Mouse (Mus musculus): ENCODE data around the gene Tgm7. TPM values are rescaled to one million over a fixed set of nuclear protein-coding genes. Genes with fewer than 3 reads are reported as not detected.

The Tgm7 gene
- not detected in 2 replicates for polyA plus RNA-seq (2014; fragmentation: Nextera tagmentation; extraction: Ambion mirVana)

- no peaks in the 10 kb centered on the region for H3K9me3 ChIP-seq (ENCODE audit: control insufficient read depth, low read length)
- H3K27me3 ChIP-seq (replicated peaks; ENCODE audit: control insufficient read depth, insufficient read depth, low read length): no peaks in the 10 kb centered on the region
- no peak within 1 kb of the TSS for H3K27ac ChIP-seq (ENCODE audit: low read depth, low read length)
- no peak for ATAC-seq (replicated peaks; ENCODE audit: low FRiP score)
- 81% methylated on average over 4 of the region's 4 CpGs for WGBS
- no peak within 1 kb of the TSS for H3K4me2 ChIP-seq
- H3K4me1 ChIP-seq (replicated peaks; ENCODE audit: control insufficient read depth, insufficient read depth, low read length): no peaks in the 10 kb centered on the region
- H3K4me3 ChIP-seq (ENCODE audit: low read depth, low read length): no peak within 1 kb of the TSS
- no peaks in the 10 kb centered on the region for H3K36me3 ChIP-seq (ENCODE audit: control insufficient read depth, insufficient read depth, low read length)
- DNase-seq (ENCODE audit: low spot score): no peak
- H3K9ac ChIP-seq (ENCODE audit: low read depth, low read length): no peak within 1 kb of the TSS
Observed at GRCm38 (mm10) chr2:121109695-121110094, at the start of gene Tgm7. Gene Tgm7 (minus strand): TSS chr2:121109795.

- Histone ChIP-seq H3K4me2 (no peak overlapping the region), H3K4me3 (ENCODE audit: low read depth, low read length) (no peak overlapping the region), H3K4me1 (replicated peaks; ENCODE audit: control insufficient read depth, insufficient read depth, low read length) (no peaks in the 10 kb centered on the region), H3K27ac (ENCODE audit: low read depth, low read length) (no peak overlapping the region), H3K9ac (ENCODE audit: low read depth, low read length) (no peak overlapping the region), H3K36me3 (ENCODE audit: control insufficient read depth, insufficient read depth, low read length) (peaks cover 6% of the 10 kb centered on the region; the same call in 1 of the 2 replicates), H3K27me3 (replicated peaks; ENCODE audit: control insufficient read depth, insufficient read depth, low read length) (no peaks in the 10 kb centered on the region), H3K9me3 (ENCODE audit: control insufficient read depth, low read length) (no peaks in the 10 kb centered on the region)
- no peak for ATAC-seq (replicated peaks; ENCODE audit: low FRiP score)
- WGBS: 74% methylated on average over 3 of the region's 3 CpGs
- no peak for DNase-seq (ENCODE audit: low spot score)
Observed at GRCm38 (mm10) chr2:121153100-121153499, 43.5 kb upstream of the Tgm7 start.

- Histone ChIP-seq H3K36me3 (ENCODE audit: control insufficient read depth, insufficient read depth, low read length) (peaks cover 6% of the 10 kb centered on the region; the same call in 1 of the 2 replicates), H3K9me3 (ENCODE audit: control insufficient read depth, low read length) (no peaks in the 10 kb centered on the region), H3K4me3 (ENCODE audit: low read depth, low read length) (no peak overlapping the region), H3K9ac (ENCODE audit: low read depth, low read length) (no peak overlapping the region), H3K27me3 (replicated peaks; ENCODE audit: control insufficient read depth, insufficient read depth, low read length) (no peaks in the 10 kb centered on the region), H3K4me1 (replicated peaks; ENCODE audit: control insufficient read depth, insufficient read depth, low read length) (no peaks in the 10 kb centered on the region), H3K27ac (ENCODE audit: low read depth, low read length) (no peak overlapping the region), H3K4me2 (no peak overlapping the region)
- 69% methylated on average over 5 of the region's 5 CpGs for WGBS
- ATAC-seq (replicated peaks; ENCODE audit: low FRiP score) (no peak), DNase-seq (ENCODE audit: low spot score) (no peak)
Observed at GRCm38 (mm10) chr2:121149679-121150078, 40.1 kb upstream of the Tgm7 start.

- DNase-seq (ENCODE audit: low spot score): no peak
- H3K27ac ChIP-seq (ENCODE audit: low read depth, low read length): no peak overlapping the region
- H3K36me3 ChIP-seq (ENCODE audit: control insufficient read depth, insufficient read depth, low read length): peaks cover 14% of the 10 kb centered on the region
- peaks cover 20% of the 10 kb centered on the region for H3K4me1 ChIP-seq (replicated peaks; ENCODE audit: control insufficient read depth, insufficient read depth, low read length)
- H3K4me3 ChIP-seq (ENCODE audit: low read depth, low read length): no peak overlapping the region
- 50% methylated on average over 2 of the region's 2 CpGs for WGBS
- H3K9ac ChIP-seq (ENCODE audit: low read depth, low read length): no peak overlapping the region
- no peak for ATAC-seq (replicated peaks; ENCODE audit: low FRiP score)
- no peaks in the 10 kb centered on the region for H3K9me3 ChIP-seq (ENCODE audit: control insufficient read depth, low read length)
- no peaks in the 10 kb centered on the region for H3K27me3 ChIP-seq (replicated peaks; ENCODE audit: control insufficient read depth, insufficient read depth, low read length)
- no peak overlapping the region for H3K4me2 ChIP-seq
Observed at GRCm38 (mm10) chr2:121142415-121142814, 32.8 kb upstream of the Tgm7 start.

- no peak for DNase-seq (ENCODE audit: low spot score)
- Histone ChIP-seq H3K9me3 (ENCODE audit: control insufficient read depth, low read length) (no peaks in the 10 kb centered on the region), H3K4me3 (ENCODE audit: low read depth, low read length) (peak overlapping the region; percentile 78), H3K4me2 (peak overlapping the region; percentile 90), H3K4me1 (replicated peaks; ENCODE audit: control insufficient read depth, insufficient read depth, low read length) (peaks cover 20% of the 10 kb centered on the region), H3K27ac (ENCODE audit: low read depth, low read length) (peak overlapping the region; percentile 82), H3K36me3 (ENCODE audit: control insufficient read depth, insufficient read depth, low read length) (peaks cover 14% of the 10 kb centered on the region), H3K9ac (ENCODE audit: low read depth, low read length) (peak overlapping the region; percentile 92), H3K27me3 (replicated peaks; ENCODE audit: control insufficient read depth, insufficient read depth, low read length) (no peaks in the 10 kb centered on the region)
- no peak for ATAC-seq (replicated peaks; ENCODE audit: low FRiP score)
- 74% methylated on average over 16 of the region's 16 CpGs for WGBS
Observed at GRCm38 (mm10) chr2:121141216-121142035, 31.8 kb upstream of the Tgm7 start.

GRCm38 (mm10) chr2:121140018-121140882 lies 30.7 kb upstream of the Tgm7 start, which contains the start of the genes Adal and Lcmt2:
Gene Adal (plus strand): TSS chr2:121140428.
Gene Lcmt2 (minus strand): TSS chr2:121140653.
- peak; percentile 90 for DNase-seq (ENCODE audit: low spot score)
- peaks cover 20% of the 10 kb centered on the region for H3K4me1 ChIP-seq (replicated peaks; ENCODE audit: control insufficient read depth, insufficient read depth, low read length)
- 1% methylated on average over 87 of the region's 87 CpGs for WGBS

GRCm38 (mm10) chr2:121139266-121140017 lies 29.8 kb upstream of the Tgm7 start:
- H3K36me3 ChIP-seq (ENCODE audit: control insufficient read depth, insufficient read depth, low read length): peaks cover 14% of the 10 kb centered on the region
- ATAC-seq (replicated peaks; ENCODE audit: low FRiP score): no peak; the same call in 1 of the 2 replicates
- peak overlapping the region; percentile 78 for H3K4me3 ChIP-seq (ENCODE audit: low read depth, low read length)
- whole genome bisulfite sequencing: 52% methylated on average over 29 of the region's 29 CpGs
- H3K9me3 ChIP-seq (ENCODE audit: control insufficient read depth, low read length): 0 out of 2 replicates have a peak, but pooled peaks cover 2% of the 10 kb centered on the region
- peak overlapping the region; percentile 90 for H3K4me2 ChIP-seq
- H3K27ac ChIP-seq (ENCODE audit: low read depth, low read length): peak overlapping the region; percentile 82
- H3K9ac ChIP-seq (ENCODE audit: low read depth, low read length): peak overlapping the region; percentile 92
- peak; percentile 34 for DNase-seq (ENCODE audit: low spot score)
- peaks cover 20% of the 10 kb centered on the region for H3K4me1 ChIP-seq (replicated peaks; ENCODE audit: control insufficient read depth, insufficient read depth, low read length)
- H3K27me3 ChIP-seq (replicated peaks; ENCODE audit: control insufficient read depth, insufficient read depth, low read length): no peaks in the 10 kb centered on the region

More at GRCm38 (mm10) chr2:121140018-121140882, 30.7 kb upstream of the Tgm7 start, which contains the start of the genes Adal and Lcmt2:
- peak within 1 kb of the TSS; percentile 78 for H3K4me3 ChIP-seq (ENCODE audit: low read depth, low read length)
- peaks cover 14% of the 10 kb centered on the region for H3K36me3 ChIP-seq (ENCODE audit: control insufficient read depth, insufficient read depth, low read length)
- 0 out of 2 replicates have a peak, but pooled peaks cover under 1% of the 10 kb centered on the region for H3K9me3 ChIP-seq (ENCODE audit: control insufficient read depth, low read length)
- peak within 1 kb of the TSS; percentile 82 for H3K27ac ChIP-seq (ENCODE audit: low read depth, low read length)
- H3K27me3 ChIP-seq (replicated peaks; ENCODE audit: control insufficient read depth, insufficient read depth, low read length): no peaks in the 10 kb centered on the region
- peak; percentile 94 for ATAC-seq (replicated peaks; ENCODE audit: low FRiP score)
- peak within 1 kb of the TSS; percentile 92 for H3K9ac ChIP-seq (ENCODE audit: low read depth, low read length)
- H3K4me2 ChIP-seq: peak within 1 kb of the TSS; percentile 90

GRCm38 (mm10) chr2:121137371-121137770 lies 27.8 kb upstream of the Tgm7 start:
- H3K4me2 ChIP-seq: no peak overlapping the region
- 93% methylated on average over 4 of the region's 4 CpGs for WGBS
- no peak overlapping the region for H3K4me3 ChIP-seq (ENCODE audit: low read depth, low read length)
- H3K27ac ChIP-seq (ENCODE audit: low read depth, low read length): no peak overlapping the region
- no peak overlapping the region for H3K9ac ChIP-seq (ENCODE audit: low read depth, low read length)
- no peak for ATAC-seq (replicated peaks; ENCODE audit: low FRiP score)
- H3K27me3 ChIP-seq (replicated peaks; ENCODE audit: control insufficient read depth, insufficient read depth, low read length): no peaks in the 10 kb centered on the region
- peaks cover 14% of the 10 kb centered on the region for H3K36me3 ChIP-seq (ENCODE audit: control insufficient read depth, insufficient read depth, low read length)
- no peak for DNase-seq (ENCODE audit: low spot score)
- peaks cover 20% of the 10 kb centered on the region for H3K4me1 ChIP-seq (replicated peaks; ENCODE audit: control insufficient read depth, insufficient read depth, low read length)
- 0 out of 2 replicates have a peak, but pooled peaks cover 2% of the 10 kb centered on the region for H3K9me3 ChIP-seq (ENCODE audit: control insufficient read depth, low read length)
